Mouse (Mus musculus) right cerebral cortex, adult 18-20 months (tissue): ENCODE measurements around the gene Map3k19.

Source experiments
- DNase-seq: peaks from one replicate; pipeline ENCODE4 v3.0.0; 2022; ENCODE audit warnings: mixed read lengths

The Map3k19 gene

DNA sequence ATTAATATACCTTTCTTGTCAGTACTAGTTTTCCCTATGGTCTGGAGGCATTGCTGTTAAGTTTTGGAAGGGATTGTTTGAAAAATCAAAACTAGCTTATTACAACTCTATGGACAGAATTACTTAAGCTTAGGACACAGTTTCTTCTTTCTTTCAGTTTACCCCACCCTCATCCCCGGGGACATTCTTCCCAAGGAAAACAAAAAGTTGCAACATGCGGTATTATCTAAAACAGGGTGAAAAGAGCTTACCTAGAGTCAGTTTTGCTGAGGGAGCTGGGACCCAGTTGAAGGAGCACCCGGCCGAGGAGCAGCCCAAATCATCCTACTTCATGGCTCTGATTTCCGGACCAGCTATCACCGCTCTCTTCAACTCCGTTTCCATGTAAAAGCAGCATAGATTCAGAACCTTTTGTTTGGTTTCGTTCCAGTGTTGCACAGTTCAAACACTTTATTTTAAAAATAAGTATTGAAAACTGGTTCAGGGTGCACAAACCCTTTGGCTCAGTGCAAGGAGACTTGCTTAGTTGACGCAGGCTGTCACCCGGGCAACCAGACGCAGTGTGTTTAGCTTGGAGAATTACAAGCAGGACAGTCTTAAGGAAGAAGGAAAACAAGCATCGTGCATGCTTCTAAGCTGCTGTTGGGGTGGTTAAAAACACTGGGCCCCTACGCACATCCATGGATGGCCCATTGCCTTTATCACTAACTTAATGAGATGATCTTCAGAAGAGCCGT, at the start of gene Map3k19:
Map3k19 (minus strand) TSS at position 546 of the 737 bp plus-strand sequence.
- DNase-seq = peak; percentile 51

DNA sequence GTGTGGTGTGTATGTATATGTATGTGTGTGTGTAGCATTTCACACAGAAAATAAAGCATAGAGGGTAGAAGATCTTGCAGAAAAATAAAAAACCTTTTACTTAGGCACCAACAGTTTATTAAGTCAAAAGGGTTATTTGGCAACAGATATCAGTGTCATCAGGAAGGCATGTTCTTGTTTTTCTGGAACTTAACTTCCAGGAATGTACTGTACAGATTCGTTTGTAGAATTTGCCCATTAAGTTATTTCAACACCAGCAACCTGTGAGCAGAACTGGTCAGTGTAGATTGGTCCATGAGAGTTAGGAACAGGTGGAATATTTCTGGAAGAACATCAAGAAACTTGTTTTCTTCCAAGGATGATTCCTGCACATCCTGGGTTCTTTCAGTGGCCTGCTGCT, 44.6 kb upstream of the Map3k19 start:
- no peak for DNase-seq

DNA sequence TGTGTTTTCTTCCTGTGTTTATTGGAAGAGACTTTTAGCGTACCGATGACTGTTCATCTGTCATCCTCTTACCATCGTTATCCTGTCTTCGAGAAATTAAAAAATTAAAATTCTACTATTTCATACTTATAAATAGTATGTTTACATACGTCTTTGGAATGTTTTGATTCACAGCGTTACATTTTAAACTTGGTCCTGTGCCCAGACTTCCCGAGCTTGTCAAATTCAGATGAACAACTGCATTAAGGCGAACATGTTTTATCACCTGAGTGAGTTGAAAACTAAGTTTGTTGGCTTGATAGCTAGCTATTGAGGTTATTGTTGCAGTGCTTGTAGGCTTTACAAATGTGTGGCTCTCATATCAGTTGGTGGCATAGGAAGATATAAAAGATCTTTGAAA, 14.4 kb upstream of the Map3k19 start:
- no peak for DNase-seq

DNA sequence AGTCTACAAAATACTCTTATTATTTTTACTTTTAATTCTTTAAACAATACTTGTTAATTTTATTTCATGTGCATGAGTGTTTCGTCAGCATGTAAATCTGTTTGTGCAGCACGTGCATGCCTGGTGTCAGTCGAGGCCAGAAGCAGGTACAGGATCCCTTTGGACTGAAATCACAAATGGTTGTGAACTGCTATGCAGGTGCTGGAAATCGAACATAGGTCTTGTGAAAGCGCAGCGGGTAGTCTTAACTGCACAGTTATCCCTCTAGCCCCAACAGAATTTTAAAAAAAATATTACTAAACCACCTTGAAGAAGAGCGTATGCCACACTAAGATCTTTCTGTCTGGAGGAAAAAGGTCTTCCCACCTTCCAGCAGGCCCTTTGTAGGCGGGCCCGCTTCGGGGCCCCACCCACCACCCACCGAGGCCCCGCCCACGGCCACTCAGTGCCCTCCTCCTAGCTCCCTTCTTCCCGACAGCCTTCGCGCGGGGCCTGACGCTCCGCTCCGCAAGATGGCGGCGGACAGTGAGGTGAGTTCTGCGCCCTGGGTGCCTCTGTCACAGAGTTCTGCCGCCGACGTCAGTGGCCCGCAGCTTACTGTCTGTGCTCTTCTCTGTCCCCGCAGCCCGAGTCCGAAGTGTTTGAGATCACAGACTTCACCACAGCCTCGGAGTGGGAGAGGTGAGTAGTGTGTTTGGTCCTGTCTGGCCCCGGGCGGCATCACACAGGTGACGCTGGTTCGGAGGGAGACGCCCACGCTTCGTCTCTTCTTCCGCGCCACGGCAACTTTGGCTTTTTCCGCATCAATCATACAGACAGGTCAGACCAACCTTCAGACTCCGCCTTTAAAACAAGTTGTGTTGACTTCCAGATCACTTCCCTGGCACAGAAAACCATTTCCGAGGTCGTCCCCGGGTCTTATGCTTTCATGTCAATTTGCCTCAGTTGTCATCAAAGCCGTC, 13.8 kb upstream of the Map3k19 start, which contains the start of gene Rab3gap1:
Rab3gap1 (plus strand) TSS at position 474 of the 962 bp plus-strand sequence.
- DNase-seq = peak; percentile 93

DNA sequence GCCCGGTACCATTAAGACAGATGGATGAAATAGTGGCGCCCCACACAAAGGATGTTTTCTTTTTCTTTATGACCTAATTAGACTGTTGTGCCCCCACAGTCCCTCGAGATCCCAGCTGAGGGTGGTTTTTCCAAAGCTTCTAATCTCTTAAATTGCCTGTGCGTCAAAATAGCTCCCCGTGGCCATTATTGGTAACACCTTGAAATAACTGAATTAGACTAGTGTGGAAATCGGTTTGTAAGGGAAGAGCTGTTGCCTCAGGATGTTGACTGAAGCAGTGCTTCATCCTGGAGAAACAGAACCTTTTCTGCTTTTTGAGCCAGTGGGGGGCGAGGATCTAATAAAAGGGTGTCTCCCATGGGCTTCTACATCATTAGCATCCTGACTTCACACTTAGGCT, 9.0 kb upstream of the Map3k19 start:
- DNase-seq = no peak

DNA sequence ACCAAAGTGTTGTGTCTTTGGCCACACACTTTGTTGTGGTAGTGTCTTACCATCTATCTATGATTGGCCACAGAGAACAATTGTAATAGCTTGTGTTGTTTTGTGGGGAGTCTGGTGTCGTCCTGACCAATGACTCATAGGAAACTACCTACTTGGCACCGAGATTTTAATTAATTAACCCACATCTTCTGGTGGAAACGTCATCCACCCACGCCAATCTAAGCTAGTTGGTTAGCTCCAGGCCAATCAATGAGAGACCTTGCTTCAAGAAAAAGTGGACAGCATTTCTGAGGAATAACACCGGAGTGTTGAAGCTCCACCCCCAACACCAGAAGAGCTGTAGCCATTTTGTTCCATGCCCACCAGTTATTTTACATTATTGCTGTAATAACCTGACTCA, 7.1 kb upstream of the Map3k19 start:
- DNase-seq = no peak

DNA sequence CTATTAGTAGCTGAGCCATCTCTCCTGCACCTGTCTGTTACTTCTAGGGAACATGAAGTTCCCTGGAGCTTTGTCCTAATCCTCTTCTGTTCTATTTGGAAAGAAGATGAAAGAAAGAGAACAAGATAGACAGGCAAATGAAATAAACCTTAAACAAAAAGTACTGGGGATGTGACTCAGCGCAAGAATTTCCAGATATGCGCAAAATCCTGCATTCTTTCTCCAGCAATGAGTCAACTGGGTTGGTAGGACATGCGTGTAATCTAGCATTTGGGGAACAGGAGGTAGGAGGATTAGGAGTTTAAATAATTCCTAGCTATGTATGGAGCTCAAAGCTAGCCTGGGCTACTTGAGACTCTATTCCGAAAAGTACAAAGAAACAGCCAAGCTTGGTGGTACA, 5.7 kb upstream of the Map3k19 start:
- DNase-seq = peak; percentile 11

DNA sequence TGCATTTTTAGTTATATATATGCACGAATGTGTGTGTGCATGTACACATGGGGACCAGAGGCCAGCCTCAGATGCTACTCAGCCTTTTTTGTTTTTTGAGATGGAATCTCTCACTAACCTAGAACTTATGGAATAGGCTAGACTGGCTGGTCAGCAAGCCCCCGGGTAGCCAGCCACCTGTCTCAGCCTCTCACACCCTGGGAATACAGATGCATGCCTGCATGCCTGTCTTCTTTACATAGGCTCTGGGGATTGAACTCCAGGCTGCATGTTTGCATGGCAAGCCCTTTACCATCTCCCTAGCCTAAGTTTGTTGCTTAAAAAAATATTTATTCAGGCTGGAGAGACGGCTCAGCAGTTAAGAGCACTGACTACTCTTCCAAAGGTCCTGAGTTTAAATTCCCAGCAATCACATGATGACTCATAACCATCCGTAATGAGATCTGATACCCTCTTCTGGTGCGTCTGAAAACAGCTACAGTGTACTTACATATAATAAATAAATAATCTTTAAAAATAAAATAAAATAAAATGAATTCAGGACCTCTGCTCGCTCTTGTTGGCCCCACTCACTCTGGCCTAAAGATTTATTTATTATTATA, 5.1 kb upstream of the Map3k19 start:
- DNase-seq = no peak

DNA sequence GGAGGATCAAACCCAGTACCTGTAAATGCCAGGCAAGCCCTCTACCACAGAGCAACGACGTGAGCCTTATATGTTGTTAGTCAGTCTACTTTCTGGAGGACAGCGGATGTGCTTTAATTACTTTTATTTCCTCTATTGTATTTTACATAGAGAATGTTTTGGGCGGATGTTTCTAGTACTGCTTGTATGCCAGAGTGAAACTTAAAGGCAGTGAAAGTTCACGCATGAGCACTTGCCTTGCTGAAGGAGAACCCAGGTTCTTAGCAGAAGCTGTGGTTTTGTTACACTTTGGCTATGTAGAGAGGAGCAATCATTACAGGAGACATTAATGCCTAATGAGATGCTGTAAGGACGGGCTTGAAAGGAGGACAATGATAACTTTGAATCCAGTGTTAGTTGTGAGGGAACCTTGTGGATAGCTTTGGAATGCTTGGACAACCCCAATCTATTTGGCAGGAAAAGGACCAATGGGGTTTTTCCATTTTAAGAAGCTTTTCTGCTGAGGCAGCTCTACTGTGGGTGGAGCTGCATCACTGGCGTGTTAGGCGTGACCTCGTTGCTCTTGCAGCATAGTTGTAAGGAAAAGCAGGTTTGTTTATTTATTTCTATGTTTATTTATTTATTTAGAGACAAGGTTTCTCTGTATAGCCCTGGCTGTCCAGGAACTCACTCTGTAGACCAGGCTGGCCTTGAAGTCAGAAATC, 4.3 kb upstream of the Map3k19 start:
- DNase-seq = no peak

DNA sequence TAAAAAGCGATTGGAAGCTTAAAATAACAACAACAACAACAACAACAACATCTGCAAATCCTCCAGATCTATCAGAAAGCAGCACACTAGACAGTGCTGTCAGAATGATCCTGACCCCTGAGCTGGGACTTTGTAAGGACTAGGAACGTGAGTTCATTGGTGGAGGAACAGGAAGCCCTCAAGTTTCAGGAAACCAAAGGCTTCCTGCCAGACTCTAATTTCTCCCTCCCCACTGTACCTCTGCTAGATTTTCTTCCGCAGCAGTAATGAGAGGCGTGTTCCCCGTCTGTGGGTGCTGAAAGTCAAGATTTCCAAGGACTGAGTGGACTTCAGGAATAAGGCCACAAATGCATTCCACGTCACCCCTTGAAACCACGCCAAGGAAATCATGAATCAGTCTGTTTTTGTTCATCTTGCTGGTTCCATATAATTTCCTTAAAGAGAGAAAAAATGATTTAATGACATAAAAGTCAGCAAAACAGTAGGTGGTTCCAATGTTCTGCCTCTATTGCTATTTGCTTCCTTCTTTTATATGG, 4.7 kb downstream of the Map3k19 start:
- DNase-seq = no peak

DNA sequence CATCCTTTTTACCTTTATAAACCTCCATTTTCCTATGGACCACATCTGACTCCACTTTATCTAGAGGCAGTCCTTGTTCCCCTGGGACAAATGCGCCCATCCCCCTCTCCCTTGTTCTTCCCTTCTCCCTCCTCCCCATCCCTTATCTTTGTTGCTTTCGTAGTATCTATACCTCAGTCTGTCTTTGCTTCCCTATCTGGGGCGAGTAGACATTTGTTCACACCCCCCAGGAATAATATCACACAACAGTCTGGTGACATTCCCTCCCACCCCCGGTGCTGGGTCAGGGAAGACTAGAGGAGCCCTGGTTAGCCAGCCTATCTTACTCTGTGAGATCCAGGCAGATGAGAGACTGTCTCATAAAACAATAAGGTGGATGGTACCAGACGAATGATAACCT, 9.4 kb downstream of the Map3k19 start:
- DNase-seq = no peak

DNA sequence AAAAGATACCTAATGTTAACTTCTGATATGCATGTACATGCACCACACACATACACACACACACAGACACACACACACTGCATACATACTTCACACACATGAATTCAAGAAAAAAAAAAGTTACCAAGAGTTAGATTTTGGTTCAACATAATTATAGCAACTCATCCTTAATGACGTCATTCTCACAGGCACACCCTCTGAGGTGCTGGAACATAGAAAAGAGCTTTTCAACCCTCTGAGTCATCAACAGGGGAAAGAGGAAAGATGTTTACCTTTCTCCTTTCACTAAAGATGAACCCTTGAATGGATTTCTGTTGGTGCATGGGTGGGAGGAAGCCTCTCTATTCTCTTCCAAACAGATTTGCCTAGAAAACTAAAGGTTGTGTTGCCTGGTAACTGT, 16.2 kb downstream of the Map3k19 start:
- peak; percentile 6 for DNase-seq

DNA sequence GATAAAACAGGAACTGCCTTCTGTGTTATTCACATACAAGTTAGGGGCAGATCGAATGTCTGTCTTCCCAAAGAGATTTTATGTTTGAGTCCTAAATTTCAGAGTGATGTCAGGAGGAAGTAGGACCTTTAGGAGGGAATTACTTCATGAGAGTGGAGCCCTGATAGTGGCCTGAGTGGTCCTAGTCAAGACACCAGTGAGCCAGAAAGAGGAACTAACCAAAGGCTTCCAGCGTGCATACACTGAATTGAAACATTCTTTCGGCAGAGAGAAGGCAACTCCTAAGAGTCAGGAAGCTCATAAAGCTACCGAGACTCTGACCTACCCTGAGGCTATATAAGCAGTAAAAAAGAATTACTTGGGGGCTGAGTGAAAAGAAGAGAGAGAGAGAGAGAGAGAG, 18.2 kb downstream of the Map3k19 start:
- DNase-seq = no peak

DNA sequence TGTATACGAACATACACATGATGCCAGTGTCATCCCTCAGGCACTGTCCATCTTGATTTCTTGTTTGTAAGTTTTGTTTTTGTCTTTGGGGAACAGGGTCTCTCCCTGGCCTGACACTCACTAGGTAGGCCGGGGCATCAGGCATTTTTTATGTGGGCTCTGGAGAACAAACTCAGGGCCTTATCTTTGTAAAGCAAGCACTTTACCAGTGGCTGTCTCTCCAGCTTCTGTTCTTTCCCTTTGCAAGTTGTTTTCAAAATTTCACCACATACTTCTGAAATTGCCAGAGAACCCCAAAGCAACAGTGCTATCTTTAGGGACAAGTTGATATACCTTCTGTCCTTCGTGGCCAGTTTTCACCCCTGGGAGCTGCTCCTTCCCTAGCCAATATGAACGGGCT, 20.6 kb downstream of the Map3k19 start:
- no peak for DNase-seq

DNA sequence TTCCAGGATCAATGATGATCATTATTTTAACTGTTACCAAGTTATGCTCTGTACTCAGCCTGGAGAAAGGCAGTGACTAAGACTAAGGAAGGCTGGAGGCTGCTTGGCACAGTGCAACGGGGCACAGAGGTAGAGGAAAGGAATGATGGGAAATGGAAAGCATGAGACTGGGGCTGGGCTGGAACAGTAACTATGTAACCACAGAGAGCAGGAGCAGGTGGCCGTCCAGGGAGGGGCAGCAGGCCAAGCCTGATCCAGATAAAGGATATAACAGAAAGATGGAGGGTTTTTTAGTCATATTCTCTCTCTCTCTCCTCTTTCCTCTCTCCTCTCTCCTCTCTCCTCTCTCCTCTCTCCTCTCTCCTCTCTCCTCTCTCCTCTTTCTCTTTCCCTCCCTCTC, 21.1 kb downstream of the Map3k19 start:
- DNase-seq = no peak

DNA sequence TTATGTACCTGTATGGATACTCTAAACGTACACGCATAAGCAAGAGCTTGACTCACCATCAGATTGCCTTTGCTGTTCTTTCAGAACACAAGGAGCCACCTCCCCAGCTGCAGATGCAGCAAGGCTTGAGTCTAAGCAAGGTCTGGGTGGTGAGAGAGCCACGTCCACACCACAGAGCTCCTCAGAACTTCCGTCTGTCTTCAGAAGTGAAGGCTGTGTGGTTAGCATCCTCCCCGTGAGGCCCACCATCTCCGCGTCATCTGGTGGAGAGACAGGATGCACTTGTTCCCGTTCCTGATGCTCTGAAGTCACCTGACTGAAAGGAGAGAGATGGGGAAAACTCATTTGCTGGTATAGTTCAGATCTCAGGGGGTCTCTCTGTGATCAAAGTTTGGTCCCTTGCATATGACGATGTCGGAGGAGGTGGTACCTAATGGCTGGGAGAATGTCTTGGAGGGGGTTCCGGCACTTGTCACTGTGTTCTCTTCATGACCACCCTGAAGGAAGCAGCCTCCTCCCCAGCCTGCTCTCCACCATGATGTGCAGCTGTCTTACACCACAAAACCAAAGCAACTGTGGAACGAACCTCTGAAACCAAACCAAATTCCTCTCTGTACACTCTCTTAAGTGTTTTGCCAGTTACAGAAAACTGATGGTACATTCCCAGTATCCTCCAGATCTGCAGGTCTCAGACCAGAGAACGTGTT, 24.5 kb downstream of the Map3k19 start:
- DNase-seq = no peak

DNA sequence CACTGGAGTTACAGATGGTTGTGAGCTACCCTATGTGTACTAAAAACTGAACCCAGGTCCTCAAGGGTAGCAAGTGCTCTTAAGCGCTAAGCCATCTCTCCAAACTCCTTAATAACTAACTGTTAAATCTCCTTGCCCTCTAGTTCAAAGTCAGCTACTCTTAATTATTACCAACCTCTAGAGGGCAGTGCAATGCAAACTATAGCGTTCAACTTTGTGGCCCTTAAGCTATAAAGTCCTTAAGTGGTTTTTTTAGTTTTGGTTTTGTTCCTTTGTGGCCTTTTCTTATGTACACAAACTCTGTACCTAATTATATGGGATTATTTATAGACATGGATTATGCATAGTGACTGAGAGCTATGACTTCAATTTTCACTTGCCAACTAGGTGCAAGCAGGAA, 27.5 kb downstream of the Map3k19 start:
- no peak for DNase-seq

DNA sequence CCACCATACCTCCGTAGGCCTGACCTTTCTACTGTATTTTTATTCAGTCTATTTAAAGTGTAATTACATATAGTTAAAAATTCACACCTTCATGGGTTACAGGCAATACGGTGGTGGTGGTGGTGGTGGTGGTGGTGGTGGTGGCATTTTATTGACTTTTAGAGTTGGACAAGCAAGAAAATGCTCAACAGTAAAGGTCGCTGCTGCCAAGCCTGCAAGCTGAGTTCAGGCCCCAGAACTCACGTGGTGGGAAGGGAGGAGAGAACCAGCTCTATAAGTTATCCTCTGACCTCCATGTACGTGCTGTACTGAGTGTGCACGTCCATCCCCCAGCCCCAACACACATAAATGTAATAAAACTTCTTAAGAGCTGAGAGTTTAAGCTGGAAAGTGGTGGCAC, 38.5 kb downstream of the Map3k19 start:
- DNase-seq = no peak

DNA sequence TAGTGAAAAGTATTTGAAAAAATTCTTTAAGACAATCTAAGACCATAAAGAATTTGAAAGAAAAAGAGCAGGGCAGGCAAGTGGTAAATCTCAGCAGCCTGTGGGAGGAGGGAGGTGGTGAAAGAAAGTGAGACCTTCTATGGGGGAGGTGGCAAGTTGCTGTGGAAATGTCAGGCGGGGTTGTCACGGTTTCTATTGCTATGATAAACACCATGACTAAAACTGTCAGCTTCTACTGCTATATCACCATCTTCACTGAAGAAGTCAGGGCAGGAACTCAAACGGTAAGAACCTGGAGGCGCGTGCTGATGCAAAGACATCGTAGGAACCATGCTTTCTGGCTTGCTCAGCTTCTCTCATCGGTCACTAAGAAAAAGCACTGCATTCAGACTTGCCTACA, 41.9 kb downstream of the Map3k19 start:
- DNase-seq = peak; percentile 54

DNA sequence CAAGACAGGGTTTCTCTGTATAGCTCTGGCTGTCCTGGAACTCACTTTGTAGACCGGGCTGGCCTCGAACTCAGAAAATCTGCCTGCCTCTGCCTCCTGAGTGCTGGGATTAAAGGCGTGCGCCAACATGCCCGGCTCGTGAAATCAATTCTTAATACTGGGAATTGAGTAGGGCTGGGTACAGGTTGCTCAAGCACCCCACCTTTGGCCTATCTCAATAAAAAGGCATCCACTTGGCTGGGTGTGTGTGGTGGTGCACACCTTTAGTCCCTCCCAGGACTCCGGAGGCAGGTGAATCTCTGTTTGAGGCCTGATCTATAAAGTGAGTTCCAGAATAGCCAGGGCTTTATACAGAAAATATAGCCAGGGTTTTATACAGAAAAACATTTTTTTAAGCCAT, 46.2 kb downstream of the Map3k19 start:
- DNase-seq = no peak

DNA sequence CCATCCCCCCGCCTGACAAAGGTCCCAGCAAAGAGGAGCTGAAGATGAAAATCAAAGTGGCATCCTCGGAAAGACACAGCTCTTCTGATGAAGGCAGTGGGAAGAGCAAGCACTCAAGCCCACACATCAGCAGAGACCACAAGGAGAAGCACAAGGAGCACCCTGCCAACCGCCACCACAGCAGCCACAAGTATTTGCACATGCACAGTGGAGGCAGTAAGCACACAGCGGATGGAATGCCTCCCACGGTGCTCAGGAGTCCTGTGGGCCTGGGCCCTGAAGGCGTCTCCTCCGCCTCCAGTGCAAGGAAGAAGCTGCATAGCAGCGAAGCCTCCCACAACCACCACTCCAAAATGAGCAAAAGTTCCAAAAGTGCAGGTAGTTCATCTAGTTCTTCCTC, 51.9 kb downstream of the Map3k19 start:
- DNase-seq = peak; percentile 52

DNA sequence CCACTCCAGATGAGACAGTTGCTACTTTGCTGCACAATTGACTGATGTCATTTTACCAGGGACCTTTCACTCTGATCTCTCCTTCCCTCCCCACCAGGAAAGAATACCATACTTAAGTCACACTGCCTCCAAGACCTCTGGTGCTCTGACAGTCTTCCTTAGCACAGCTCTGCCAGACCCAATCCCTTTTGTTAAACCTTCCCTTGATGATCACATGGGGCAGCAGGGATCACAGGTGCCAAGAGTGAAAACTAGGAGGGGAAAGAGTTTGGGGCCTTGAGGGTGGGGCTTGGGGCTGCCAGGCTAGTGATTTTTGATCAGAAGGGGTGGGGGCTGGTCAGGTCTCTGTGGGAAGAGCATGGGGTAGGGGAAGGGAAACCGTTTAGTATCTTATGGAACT, 58.1 kb downstream of the Map3k19 start:
- no peak for DNase-seq
